Mouse (Mus musculus): ENCODE results near the gene Tnnt3. TPM values are rescaled to one million over a fixed set of nuclear protein-coding genes. Genes with fewer than 3 reads are reported as not detected.

The Tnnt3 gene
- polyA plus RNA-seq, 1 experiment from 2014 or later, result 5.2 TPM

GRCm38 (mm10) chr7:142561856-142562404 lies 63.3 kb downstream of the Tnnt3 start:
- no peak for DNase-seq (ENCODE audit: low spot score)

GRCm38 (mm10) chr7:142563168-142563567 lies 64.5 kb downstream of the Tnnt3 start:
- DNase-seq (ENCODE audit: low spot score), result no peak

GRCm38 (mm10) chr7:142564955-142565643 lies 66.5 kb downstream of the Tnnt3 start:
- no peak for DNase-seq (ENCODE audit: low spot score)

Other genes starting within 250 kb of the Tnnt3 start
- gene Gm2431, start 240.5 kb upstream of the Tnnt3 start, polyA plus RNA-seq (2015; fragmentation: Nextera tagmentation; extraction: Ambion mirVana), result not detected in 2 replicates
- gene Gm4559, start 224.5 kb upstream of the Tnnt3 start, polyA plus RNA-seq (2015; fragmentation: Nextera tagmentation; extraction: Ambion mirVana), result not detected in 2 replicates
- gene Krtap5-1, start 201.7 kb upstream of the Tnnt3 start, polyA plus RNA-seq (2015; fragmentation: Nextera tagmentation; extraction: Ambion mirVana), result not detected in 2 replicates
- gene Krtap5-4, start 195.3 kb upstream of the Tnnt3 start, polyA plus RNA-seq (2015; fragmentation: Nextera tagmentation; extraction: Ambion mirVana), result not detected in 2 replicates
- gene Ifitm10, start 125.1 kb upstream of the Tnnt3 start, polyA plus RNA-seq (2015; fragmentation: Nextera tagmentation; extraction: Ambion mirVana), result 8.5 and 10.6 TPM in 2 replicates
- 5.1 TPM in 1 of 2 replicates, not detected in the other for gene Gm49369, start 116.2 kb upstream of the Tnnt3 start, polyA plus RNA-seq (2015; fragmentation: Nextera tagmentation; extraction: Ambion mirVana)
- 395 and 403 TPM in 2 replicates for gene Ctsd, start 110.8 kb upstream of the Tnnt3 start, polyA plus RNA-seq (2015; fragmentation: Nextera tagmentation; extraction: Ambion mirVana)
- gene Syt8, start 64.0 kb upstream of the Tnnt3 start, polyA plus RNA-seq (2015; fragmentation: Nextera tagmentation; extraction: Ambion mirVana), result 0.34 and 0.75 TPM in 2 replicates
- 14.1 and 14.3 TPM in 2 replicates for gene Tnni2, start 57.0 kb upstream of the Tnnt3 start, polyA plus RNA-seq (2015; fragmentation: Nextera tagmentation; extraction: Ambion mirVana)
- gene Lsp1, start 38.0 kb upstream of the Tnnt3 start, polyA plus RNA-seq (2015; fragmentation: Nextera tagmentation; extraction: Ambion mirVana), result 655 and 664 TPM in 2 replicates
- 20.1 and 20.7 TPM in 2 replicates for gene Mrpl23, start 33.9 kb downstream of the Tnnt3 start, polyA plus RNA-seq (2015; fragmentation: Nextera tagmentation; extraction: Ambion mirVana)
- gene Igf2, start 168.0 kb downstream of the Tnnt3 start, polyA plus RNA-seq (2015; fragmentation: Nextera tagmentation; extraction: Ambion mirVana), result 53.2 and 64.1 TPM in 2 replicates
- 0.08 TPM in 1 of 2 replicates, not detected in the other for gene Gm49394, start 171.1 kb downstream of the Tnnt3 start, polyA plus RNA-seq (2015; fragmentation: Nextera tagmentation; extraction: Ambion mirVana)
- 1.5 and 2.3 TPM in 2 replicates for gene Ins2, start 244.5 kb downstream of the Tnnt3 start, polyA plus RNA-seq (2015; fragmentation: Nextera tagmentation; extraction: Ambion mirVana)

Data from thymus, postnatal 0 days (tissue).